Mouse (Mus musculus) embryo, embryonic 11.5 days (tissue): ENCODE data around the gene Gm20767.
"Not testable (repeated sequence)": the region's sequence is repeated elsewhere in the genome, so short reads cannot be mapped to it uniquely, and the experiment has no call there.

Experiments used
- DNase-seq: peaks from one replicate; pipeline ENCODE4 v3.0.0-alpha.2; 2012; ENCODE audit warnings: low read depth, low spot score

The Gm20767 gene

GRCm38 (mm10) chr13:120139946-120140345 lies at the start of gene Gm20767:
Gm20767 (plus strand) TSS chr13:120140246.
- not testable (repeated sequence) for DNase-seq

DNA sequence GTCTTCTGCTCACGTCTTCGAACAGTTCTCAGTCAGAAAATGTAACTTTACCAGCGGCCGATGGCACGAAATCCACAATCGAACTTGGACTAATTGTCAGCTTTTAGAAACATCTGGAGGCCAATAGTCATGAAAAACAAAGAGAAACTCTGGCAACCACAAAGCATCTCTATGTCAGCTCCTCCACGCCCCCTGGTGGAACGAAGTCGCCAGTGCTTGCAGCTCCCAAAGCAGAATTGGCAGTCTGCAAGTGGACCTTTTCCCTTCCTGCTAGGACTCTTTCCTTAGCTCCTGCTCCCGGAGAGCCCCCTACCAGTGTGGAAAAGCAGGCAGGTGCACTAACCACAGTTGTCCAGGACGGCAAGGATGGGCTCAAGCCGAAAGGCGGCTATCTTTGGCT lies 47.1 kb upstream of the Gm20767 start:
- DNase-seq = not testable (repeated sequence)

GRCm38 (mm10) chr13:120096241-120096937 lies 43.7 kb upstream of the Gm20767 start:
- DNase-seq = not testable (repeated sequence)

DNA sequence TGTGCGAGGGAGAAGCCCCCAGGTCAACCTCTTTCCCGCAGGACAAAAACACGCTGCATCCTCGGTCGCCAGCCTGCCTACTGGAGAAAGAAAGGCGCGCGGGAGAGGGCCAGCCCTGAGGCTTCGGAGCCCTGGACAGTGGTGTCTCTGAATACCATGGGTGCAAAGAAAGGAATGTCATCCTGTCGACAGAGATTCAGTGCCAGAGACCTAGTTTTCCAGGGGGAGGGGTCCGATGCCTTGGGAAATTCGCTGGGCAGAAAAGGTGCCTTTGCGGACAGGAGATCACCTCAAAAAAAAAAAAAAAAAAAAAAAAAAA lies 43.1 kb upstream of the Gm20767 start:
- DNase-seq = not testable (repeated sequence)

DNA sequence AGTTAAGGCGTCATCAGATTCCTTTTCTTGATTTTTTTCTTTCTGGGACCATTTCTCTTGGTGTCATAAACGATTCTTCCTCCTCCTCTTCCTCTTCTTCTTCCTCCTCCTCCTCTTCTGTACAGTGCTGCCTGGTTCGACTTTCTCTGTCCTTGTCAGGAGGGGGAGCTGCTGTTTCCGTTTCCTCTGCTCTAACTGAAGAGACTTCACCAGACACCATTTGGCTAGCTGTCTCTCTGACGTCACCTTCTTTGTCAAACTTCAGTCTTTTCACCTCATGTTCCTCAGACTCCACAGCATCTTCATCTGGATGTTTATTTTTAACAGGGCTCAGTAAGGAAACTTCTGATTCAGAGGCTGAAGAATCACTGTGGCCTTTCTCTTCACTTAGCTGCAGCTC lies 40.7 kb upstream of the Gm20767 start:
- DNase-seq = not testable (repeated sequence)

DNA sequence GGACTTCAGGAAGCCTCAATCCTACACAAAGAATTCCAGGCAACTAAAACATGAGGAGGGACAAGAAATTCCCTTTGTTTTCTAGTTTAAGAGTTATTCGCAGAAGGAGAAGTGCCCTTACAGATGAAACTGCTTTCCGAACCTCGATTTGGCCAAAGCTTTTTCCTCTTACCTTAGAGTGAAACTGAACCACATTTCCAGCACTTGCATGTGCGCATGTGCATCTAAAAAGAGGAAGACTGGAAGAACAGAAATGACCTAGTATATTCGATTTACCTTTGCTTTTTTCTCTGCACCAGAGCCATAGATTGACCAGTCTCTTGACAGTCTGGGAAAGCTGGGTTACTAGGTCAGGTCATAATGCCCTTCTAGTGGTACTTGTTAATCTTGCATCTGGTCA lies 33.5 kb upstream of the Gm20767 start:
- not testable (repeated sequence) for DNase-seq

GRCm38 (mm10) chr13:120107000-120107399 lies 33.0 kb upstream of the Gm20767 start:
- not testable (repeated sequence) for DNase-seq

- DNase-seq = not testable (repeated sequence)
Measured at GRCm38 (mm10) chr13:120142348-120142747, 2.3 kb downstream of the Gm20767 start.

GRCm38 (mm10) chr13:120149660-120150407 lies 9.8 kb downstream of the Gm20767 start:
- DNase-seq = not testable (repeated sequence)

GRCm38 (mm10) chr13:120150589-120150988 lies 10.5 kb downstream of the Gm20767 start:
- DNase-seq = not testable (repeated sequence)

DNA sequence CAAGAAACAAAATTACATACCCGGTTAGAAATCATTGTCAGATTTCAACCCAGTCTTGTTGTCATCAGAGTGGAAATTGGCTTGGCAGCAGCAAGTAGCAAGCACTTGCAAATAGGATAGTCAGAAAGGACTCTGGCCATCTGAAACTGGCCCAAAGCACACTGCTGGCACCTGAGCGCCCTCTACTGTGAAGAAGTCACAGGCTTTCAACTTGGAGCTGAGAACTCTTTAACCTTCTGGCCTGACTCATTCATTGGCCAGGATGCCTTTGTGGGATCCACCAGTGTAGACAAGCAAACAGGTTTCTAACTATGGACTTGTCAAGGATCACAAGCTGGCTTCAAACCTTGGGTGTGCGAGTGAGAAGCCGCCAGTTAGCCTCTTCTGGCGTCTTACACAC lies 28.3 kb downstream of the Gm20767 start:
- not testable (repeated sequence) for DNase-seq

DNA sequence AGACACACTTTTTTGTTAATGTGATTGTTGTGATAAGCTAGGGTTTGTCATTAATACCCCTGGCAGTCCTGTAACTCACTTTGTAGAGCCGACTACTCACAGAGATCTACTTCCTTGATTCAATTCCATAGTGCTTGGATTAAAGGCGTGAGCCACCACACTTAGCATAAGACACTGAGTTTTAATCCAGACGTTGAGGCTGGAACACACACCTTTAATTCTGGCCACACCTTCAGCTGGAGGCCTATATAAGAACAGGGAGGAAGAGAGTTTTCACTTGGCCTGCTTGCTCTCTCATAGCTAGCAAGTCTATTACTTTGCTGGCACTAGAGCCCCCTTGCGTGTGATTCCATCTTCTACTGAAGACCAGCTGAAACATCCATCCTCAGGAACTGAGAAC lies 32.1 kb downstream of the Gm20767 start, which contains the start of gene Gm21818:
Gene Gm21818, plus strand, starts transcription at position 301 of the 400 bp plus-strand sequence.
- not testable (repeated sequence) for DNase-seq

DNA sequence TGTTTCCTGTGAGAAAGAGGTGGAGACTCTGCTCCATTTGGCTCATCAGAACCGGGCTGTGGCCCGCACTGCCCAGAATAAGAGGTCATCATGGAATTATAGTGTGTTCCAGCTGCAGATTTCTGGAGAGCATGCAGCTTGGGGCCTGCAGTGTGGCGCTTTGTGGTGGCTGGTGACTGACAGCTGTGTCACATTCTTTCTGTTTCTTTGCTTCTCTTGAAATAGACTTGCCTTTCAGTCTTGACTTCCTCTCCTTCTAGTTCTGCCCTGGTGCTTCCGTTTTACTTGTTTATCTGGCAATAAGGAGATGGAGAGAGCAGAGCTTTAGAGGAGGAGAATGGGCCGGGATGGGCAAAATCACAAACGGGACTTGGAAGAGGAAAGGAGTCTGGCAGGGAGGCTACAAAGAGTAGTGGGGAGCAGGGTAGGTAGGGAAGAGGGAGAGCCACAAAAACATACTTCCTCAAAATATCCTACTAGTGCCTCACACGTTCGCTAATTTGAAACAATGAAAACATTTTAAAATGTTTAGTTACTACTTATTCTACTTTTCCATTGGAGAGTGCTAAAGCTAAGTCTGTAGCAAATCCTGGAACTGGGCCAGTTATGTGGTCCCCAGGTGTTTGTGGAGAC lies 56.3 kb downstream of the Gm20767 start:
- DNase-seq = not testable (repeated sequence)
